Mouse (Mus musculus) heart, embryonic 15.5 days (tissue): ENCODE data around the gene C1qtnf9. TPM values are rescaled to one million over a fixed set of nuclear protein-coding genes. Genes with fewer than 3 reads are reported as not detected.
A peak's percentile ranks its signal among the peaks of the same experiment; 100 is the strongest.

Experiments used
- ATAC-seq: fragments of 200-750 bp; cut with Nextera tagmentation; replicated peaks from 2 replicates; pipeline ENCODE4 v1.8.0; 2017; ENCODE audit warnings: low read depth, moderate TSS enrichment; ENCODE audit not compliant: insufficient number of reproducible peaks, insufficient read depth, low FRiP score
- H3K27ac ChIP-seq: fragments of 300-500 bp; sonication (generic); 2 replicates; pipeline ENCODE4 v1.5.1; 2015; ENCODE audit warnings: mild to moderate bottlenecking, inconsistent platforms
- H3K27me3 ChIP-seq: fragments of 300-500 bp; sonication (generic); 2 replicates; pipeline ENCODE4 v1.6.1; 2015; ENCODE audit warnings: inconsistent platforms
- H3K36me3 ChIP-seq: fragments of 300-500 bp; sonication (generic); 2 replicates; pipeline ENCODE4 v1.6.1; 2015; ENCODE audit warnings: mild to moderate bottlenecking, inconsistent platforms
- H3K4me1 ChIP-seq: fragments of 300-500 bp; sonication (generic); replicated peaks from 2 replicates; pipeline ENCODE4 v1.6.1; 2015; ENCODE audit warnings: inconsistent platforms
- H3K4me2 ChIP-seq: fragments of 300-500 bp; sonication (generic); 2 replicates; pipeline ENCODE4 v1.6.1; 2015; ENCODE audit warnings: inconsistent platforms, mild to moderate bottlenecking, moderate library complexity
- H3K4me3 ChIP-seq: fragments of 300-500 bp; sonication (generic); 2 replicates; pipeline ENCODE4 v1.5.1; 2015; ENCODE audit warnings: mild to moderate bottlenecking, inconsistent platforms
- H3K9ac ChIP-seq: fragments of 300-500 bp; sonication (generic); 2 replicates; pipeline ENCODE4 v1.6.1; 2015; ENCODE audit warnings: mild to moderate bottlenecking, inconsistent platforms
- H3K9me3 ChIP-seq: fragments of 300-500 bp; sonication (generic); replicated peaks from 2 replicates; pipeline ENCODE4 v1.6.1; 2016; ENCODE audit warnings: inconsistent platforms
- WGBS: fragments of 180-500 bp; shearing (Covaris S2); methylation state at CpG from one replicate; pipeline ENCODE4 v1.1.7; 2015; ENCODE audit warnings: mixed read lengths; 5-methylcytosine and 5-hydroxymethylcytosine counted together
- polyA plus RNA-seq: library from polyadenylated mRNA; unstranded; fragments of >200 nt; fragmentation: Nextera tagmentation; extraction: Ambion mirVana; gene quantifications from 2 replicates; pipeline ENCODE4 v1.2.1, GENCODE M21; 2015

The C1qtnf9 gene
- polyA plus RNA-seq, 1 experiment from 2014 or later: 2.3 TPM

DNA sequence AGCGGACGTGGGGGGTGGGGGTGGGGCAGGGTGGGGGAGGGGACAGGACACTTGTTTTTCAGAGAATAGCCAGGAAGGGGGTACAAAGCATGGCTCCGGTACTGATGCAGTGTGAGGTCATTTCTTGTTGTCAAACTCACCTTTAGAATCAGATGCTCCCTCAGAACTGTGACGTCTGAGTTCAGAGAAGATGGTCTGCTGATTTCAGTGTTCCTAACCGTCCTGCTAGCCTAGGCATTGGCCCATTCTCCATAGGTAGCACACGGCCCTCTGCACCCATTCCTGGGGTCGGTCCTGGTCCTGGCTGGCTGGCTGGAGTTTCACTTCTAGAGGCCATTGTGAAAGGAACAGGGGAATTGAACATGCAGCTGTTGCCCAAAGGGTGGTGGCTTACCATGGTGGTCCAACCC, 30.7 kb upstream of the C1qtnf9 start:
- Histone ChIP-seq H3K4me1 (peaks cover 90% of the 10 kb centered on the region), H3K4me2 (peak overlapping the region; percentile 67)

GRCm38 (mm10) chr14:60738434-60738938, 29.4 kb upstream of the C1qtnf9 start:
- no peaks in the 10 kb centered on the region for H3K36me3 ChIP-seq
- H3K27ac ChIP-seq: peak overlapping the region; percentile 90
- H3K9ac ChIP-seq: 0 out of 2 replicates have a peak overlapping the region, but pooled peaks have one; percentile 39
- 0 out of 2 replicates have a peak overlapping the region, but pooled peaks have one; percentile 12 for H3K4me2 ChIP-seq
- no peak overlapping the region for H3K4me3 ChIP-seq
- H3K9me3 ChIP-seq: no peaks in the 10 kb centered on the region
- ATAC-seq: no peak
- no peaks in the 10 kb centered on the region for H3K27me3 ChIP-seq
- 57% methylated on average over 10 of the region's 10 CpGs for WGBS
- H3K4me1 ChIP-seq: peaks cover 93% of the 10 kb centered on the region

More for the DNA sequence above, 30.7 kb upstream of the C1qtnf9 start:
- no peaks in the 10 kb centered on the region for H3K27me3 ChIP-seq
- H3K4me3 ChIP-seq: no peak overlapping the region
- 22% methylated on average over 7 of the region's 7 CpGs for WGBS
- H3K27ac ChIP-seq: peak overlapping the region; percentile 90
- no peak for ATAC-seq
- H3K9ac ChIP-seq: no peak overlapping the region
- no peaks in the 10 kb centered on the region for H3K36me3 ChIP-seq
- no peaks in the 10 kb centered on the region for H3K9me3 ChIP-seq

DNA sequence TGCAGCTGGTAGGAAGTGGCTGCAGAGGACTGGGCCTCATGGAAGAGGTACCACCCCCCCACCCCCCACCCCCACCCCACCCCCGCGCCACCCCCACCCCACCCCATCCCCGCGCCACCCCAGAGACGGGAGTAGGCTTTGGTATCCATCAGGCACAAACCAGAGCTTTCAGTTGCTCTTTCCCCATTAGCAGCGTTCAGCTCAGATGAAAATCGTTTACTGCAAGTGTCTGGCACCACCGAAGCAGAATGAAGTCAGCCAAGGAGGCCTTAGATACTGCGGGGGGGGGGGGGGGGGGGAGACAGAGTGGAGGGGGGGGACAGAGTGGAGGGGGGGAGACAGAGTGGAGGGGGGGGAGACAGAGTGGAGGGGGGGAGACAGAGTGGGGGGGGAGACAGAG, 28.8 kb upstream of the C1qtnf9 start:
- 17% methylated on average over 8 of the region's 9 CpGs for WGBS
- Histone ChIP-seq H3K27me3 (no peaks in the 10 kb centered on the region), H3K4me2 (no peak overlapping the region), H3K27ac (peak overlapping the region; percentile 93), H3K9ac (no peak overlapping the region), H3K9me3 (no peaks in the 10 kb centered on the region), H3K4me3 (no peak overlapping the region), H3K36me3 (no peaks in the 10 kb centered on the region), H3K4me1 (peaks cover 93% of the 10 kb centered on the region)
- no peak for ATAC-seq

DNA sequence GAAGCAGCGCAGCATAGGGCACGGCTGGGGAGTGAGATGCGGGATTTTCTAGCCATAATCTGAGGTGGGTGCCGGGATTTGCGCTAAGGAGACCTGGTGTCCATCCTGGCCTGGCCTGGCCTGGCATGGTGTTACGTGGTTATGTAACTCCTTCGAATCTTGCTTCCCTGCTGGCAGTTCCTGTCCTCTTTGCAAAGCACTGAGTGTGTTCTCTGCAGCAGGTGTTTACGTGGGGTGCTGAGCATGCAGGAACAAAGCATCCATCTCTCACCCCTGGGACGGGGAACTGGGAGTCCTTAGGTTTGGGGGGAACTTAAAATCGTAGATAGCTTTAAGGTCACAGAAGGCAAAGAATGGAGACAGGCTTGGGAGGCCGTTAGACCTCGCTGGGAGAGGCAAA, 28.3 kb upstream of the C1qtnf9 start:
- Histone ChIP-seq H3K36me3 (no peaks in the 10 kb centered on the region), H3K9me3 (no peaks in the 10 kb centered on the region), H3K27ac (peak overlapping the region; percentile 93), H3K4me2 (no peak overlapping the region), H3K9ac (peak overlapping the region; percentile 30; the same call in 1 of the 2 replicates), H3K4me3 (no peak overlapping the region), H3K4me1 (peaks cover 94% of the 10 kb centered on the region), H3K27me3 (no peaks in the 10 kb centered on the region)
- 54% methylated on average over 12 of the region's 12 CpGs for WGBS
- ATAC-seq: no peak

DNA sequence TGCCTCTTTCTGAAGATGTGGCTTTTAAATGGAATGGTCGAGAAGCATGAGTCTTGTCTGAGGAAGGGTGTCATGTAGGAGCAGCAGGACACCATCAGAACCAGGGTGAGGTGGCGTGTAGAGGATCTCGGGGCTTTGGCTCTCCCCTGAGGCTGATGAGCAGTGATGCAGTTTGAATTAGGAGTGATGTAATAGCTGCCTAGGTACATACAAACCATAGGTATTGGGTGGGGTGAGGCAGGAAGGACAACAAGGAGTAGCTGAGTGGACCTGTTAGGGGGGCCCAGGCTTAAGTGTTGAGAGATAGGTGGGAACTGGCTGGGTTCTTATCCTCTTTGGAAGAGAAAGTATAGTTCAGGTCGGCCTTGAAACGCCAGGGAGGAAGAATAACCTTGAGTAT, 27.4 kb upstream of the C1qtnf9 start:
- peaks cover under 1% of the 10 kb centered on the region; the same call in 1 of the 2 replicates for H3K36me3 ChIP-seq
- H3K4me2 ChIP-seq: peak overlapping the region; percentile 36; the same call in 1 of the 2 replicates
- WGBS: 51% methylated on average over 5 of the region's 5 CpGs
- H3K27me3 ChIP-seq: no peaks in the 10 kb centered on the region
- no peak for ATAC-seq
- H3K9me3 ChIP-seq: no peaks in the 10 kb centered on the region
- 0 out of 2 replicates have a peak overlapping the region, but pooled peaks have one; percentile 0 for H3K9ac ChIP-seq
- H3K27ac ChIP-seq: peak overlapping the region; percentile 93
- H3K4me3 ChIP-seq: no peak overlapping the region
- peaks cover 94% of the 10 kb centered on the region for H3K4me1 ChIP-seq

- Histone ChIP-seq H3K36me3 (peaks cover 5% of the 10 kb centered on the region; the same call in 1 of the 2 replicates), H3K4me1 (peaks cover 92% of the 10 kb centered on the region), H3K4me3 (no peak overlapping the region), H3K9me3 (no peaks in the 10 kb centered on the region), H3K27me3 (no peaks in the 10 kb centered on the region), H3K9ac (no peak overlapping the region), H3K4me2 (peak overlapping the region; percentile 36), H3K27ac (peak overlapping the region; percentile 93)
- ATAC-seq: no peak; the same call in 1 of the 2 replicates
- WGBS: 40% methylated on average over 8 of the region's 8 CpGs
These were observed 26.9 kb upstream of the C1qtnf9 start for GRCm38 (mm10) chr14:60741033-60741432.

DNA sequence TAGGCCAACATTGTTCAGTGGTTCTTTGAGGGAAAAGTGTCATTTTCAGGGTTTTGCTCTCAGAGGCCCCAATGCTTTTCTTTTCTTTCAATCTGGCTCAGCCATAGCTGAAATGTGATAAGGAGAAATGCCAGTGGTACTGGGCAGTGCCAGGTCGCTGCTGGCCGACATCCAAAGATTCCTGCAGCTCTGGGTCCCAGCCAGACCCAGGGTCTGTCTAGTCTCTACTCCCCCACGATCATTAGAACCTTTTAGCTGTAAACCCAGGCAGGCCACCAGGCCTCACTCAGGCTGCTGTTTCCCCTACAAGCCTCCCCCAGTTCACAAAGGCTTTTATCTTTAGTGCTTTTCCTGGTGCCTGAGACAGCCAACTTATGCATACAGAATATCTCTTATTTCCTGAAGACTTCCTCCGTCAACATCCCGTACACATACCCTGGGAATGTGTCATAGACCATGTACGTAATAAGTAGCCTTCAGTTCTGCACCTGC, 26.4 kb upstream of the C1qtnf9 start:
- Histone ChIP-seq H3K9me3 (no peaks in the 10 kb centered on the region), H3K9ac (no peak overlapping the region), H3K36me3 (peaks cover 9% of the 10 kb centered on the region; the same call in 1 of the 2 replicates), H3K4me2 (peak overlapping the region; percentile 36), H3K27me3 (no peaks in the 10 kb centered on the region), H3K4me3 (no peak overlapping the region), H3K4me1 (peaks cover 87% of the 10 kb centered on the region), H3K27ac (peak overlapping the region; percentile 93)
- WGBS: 11% methylated on average over 6 of the region's 6 CpGs
- peak; percentile 74 for ATAC-seq

GRCm38 (mm10) chr14:60743681-60744080, 24.3 kb upstream of the C1qtnf9 start:
- Histone ChIP-seq H3K27ac (0 out of 2 replicates have a peak overlapping the region, but pooled peaks have one; percentile 36), H3K4me3 (no peak overlapping the region), H3K4me1 (peaks cover 67% of the 10 kb centered on the region), H3K9me3 (no peaks in the 10 kb centered on the region), H3K36me3 (peaks cover 26% of the 10 kb centered on the region), H3K4me2 (no peak overlapping the region), H3K27me3 (no peaks in the 10 kb centered on the region), H3K9ac (no peak overlapping the region)
- WGBS: 65% methylated on average over 9 of the region's 9 CpGs
- no peak for ATAC-seq

DNA sequence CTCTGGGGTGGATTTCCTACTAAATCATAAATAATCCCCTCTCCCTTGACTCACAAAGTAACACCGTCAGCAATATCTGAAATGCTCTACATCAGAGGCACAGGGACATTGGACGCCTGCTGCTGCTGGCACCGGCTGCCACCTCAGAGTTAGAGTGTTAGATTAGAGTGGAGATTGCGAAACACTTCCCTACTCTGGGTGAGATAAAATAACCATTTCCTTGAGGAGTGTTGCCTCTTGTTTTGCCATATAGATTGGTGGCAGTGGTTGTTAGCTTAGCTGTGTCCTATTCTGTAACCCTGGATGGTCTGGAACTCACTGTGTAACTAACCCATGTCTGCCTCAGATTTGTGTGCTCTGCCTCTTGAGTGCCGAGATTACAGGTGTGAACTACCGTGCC, 22.7 kb upstream of the C1qtnf9 start:
- H3K9ac ChIP-seq: no peak overlapping the region
- H3K27ac ChIP-seq: peak overlapping the region; percentile 8
- peaks cover 66% of the 10 kb centered on the region for H3K4me1 ChIP-seq
- H3K36me3 ChIP-seq: peaks cover 27% of the 10 kb centered on the region
- 61% methylated on average over 6 of the region's 6 CpGs for WGBS
- no peaks in the 10 kb centered on the region for H3K9me3 ChIP-seq
- no peak overlapping the region for H3K4me3 ChIP-seq
- no peaks in the 10 kb centered on the region for H3K27me3 ChIP-seq
- no peak for ATAC-seq
- H3K4me2 ChIP-seq: no peak overlapping the region

- Histone ChIP-seq H3K4me2 (no peak overlapping the region), H3K4me3 (no peak overlapping the region), H3K36me3 (peaks cover 34% of the 10 kb centered on the region), H3K27ac (no peak overlapping the region), H3K9me3 (no peaks in the 10 kb centered on the region), H3K9ac (no peak overlapping the region), H3K27me3 (no peaks in the 10 kb centered on the region), H3K4me1 (peaks cover 63% of the 10 kb centered on the region)
- WGBS: 94% methylated on average over 10 of the region's 10 CpGs
- ATAC-seq: no peak
These were observed 21.8 kb upstream of the C1qtnf9 start for GRCm38 (mm10) chr14:60746141-60746540.

- H3K27me3 ChIP-seq: no peaks in the 10 kb centered on the region
- peaks cover 52% of the 10 kb centered on the region for H3K4me1 ChIP-seq
- no peak overlapping the region for H3K4me2 ChIP-seq
- no peaks in the 10 kb centered on the region for H3K9me3 ChIP-seq
- peaks cover 41% of the 10 kb centered on the region for H3K36me3 ChIP-seq
- H3K9ac ChIP-seq: no peak overlapping the region
- WGBS: 82% methylated on average over 21 of the region's 21 CpGs
- no peak overlapping the region for H3K4me3 ChIP-seq
- ATAC-seq: no peak
- no peak overlapping the region for H3K27ac ChIP-seq
These were observed 20.6 kb upstream of the C1qtnf9 start for GRCm38 (mm10) chr14:60747154-60747870.
